Mouse (Mus musculus) forebrain, embryonic 15.5 days (tissue): ENCODE results near the gene Fbln1. TPM values are rescaled to one million over a fixed set of nuclear protein-coding genes. Genes with fewer than 3 reads are reported as not detected.
A peak's percentile ranks its signal among the peaks of the same experiment; 100 is the strongest.

Experiments
- ATAC-seq: fragments of 200-750 bp; cut with Nextera tagmentation; replicated peaks from 2 replicates; pipeline ENCODE4 v1.8.0; 2017; ENCODE audit warnings: mild to moderate bottlenecking, moderate TSS enrichment, moderate library complexity
- H3K27ac ChIP-seq: fragments of 300-500 bp; sonication (generic); replicated peaks from 2 replicates; pipeline ENCODE4 v1.5.1; 2015; ENCODE audit warnings: mild to moderate bottlenecking, inconsistent platforms
- H3K27me3 ChIP-seq: fragments of 300-500 bp; sonication (generic); 2 replicates; pipeline ENCODE4 v1.6.1; 2015; ENCODE audit warnings: inconsistent platforms
- H3K36me3 ChIP-seq: fragments of 300-500 bp; sonication (generic); 2 replicates; pipeline ENCODE4 v1.6.1; 2015; ENCODE audit warnings: mild to moderate bottlenecking, inconsistent platforms
- H3K4me1 ChIP-seq: fragments of 300-500 bp; sonication (generic); 2 replicates; pipeline ENCODE4 v1.6.1; 2015; ENCODE audit warnings: inconsistent platforms
- H3K4me2 ChIP-seq: fragments of 300-500 bp; sonication (generic); replicated peaks from 2 replicates; pipeline ENCODE4 v1.6.1; 2015; ENCODE audit warnings: mild to moderate bottlenecking, inconsistent platforms
- H3K4me3 ChIP-seq: fragments of 300-500 bp; sonication (generic); 2 replicates; pipeline ENCODE4 v1.5.1; 2015; ENCODE audit warnings: mild to moderate bottlenecking, inconsistent platforms
- H3K9ac ChIP-seq: fragments of 300-500 bp; sonication (generic); replicated peaks from 2 replicates; pipeline ENCODE4 v1.6.1; 2015; ENCODE audit warnings: mild to moderate bottlenecking, inconsistent platforms
- H3K9me3 ChIP-seq: fragments of 300-500 bp; sonication (generic); 2 replicates; pipeline ENCODE4 v1.6.1; 2016; ENCODE audit warnings: inconsistent platforms
- WGBS: fragments of 180-500 bp; shearing (Covaris S2); methylation state at CpG from one replicate; pipeline ENCODE4 v1.1.7; 2015; ENCODE audit warnings: mixed read lengths; 5-methylcytosine and 5-hydroxymethylcytosine counted together
- polyA plus RNA-seq: library from polyadenylated mRNA; unstranded; fragments of >200 nt; fragmentation: Nextera tagmentation; extraction: Ambion mirVana; gene quantifications from 2 replicates; pipeline ENCODE4 v1.2.1, GENCODE M21; 2015

Fbln1 gene
- polyA plus RNA-seq, 1 experiment from 2014 or later = 47.0 TPM

- 51% methylated on average over 7 of the region's 7 CpGs for WGBS
- no peak for ATAC-seq
Observed at GRCm38 (mm10) chr15:85179528-85180180, 26.1 kb upstream of the Fbln1 start.

GRCm38 (mm10) chr15:85180368-85180767, 25.4 kb upstream of the Fbln1 start:
- no peaks in the 10 kb centered on the region for H3K36me3 ChIP-seq
- H3K27ac ChIP-seq = peak overlapping the region; percentile 39; the same call in 1 of the 2 replicates
- no peaks in the 10 kb centered on the region for H3K9me3 ChIP-seq
- H3K4me3 ChIP-seq = no peak overlapping the region
- no peak for ATAC-seq
- no peak overlapping the region for H3K9ac ChIP-seq
- H3K27me3 ChIP-seq = no peaks in the 10 kb centered on the region
- no peak overlapping the region for H3K4me2 ChIP-seq
- H3K4me1 ChIP-seq = peaks cover 13% of the 10 kb centered on the region

More at GRCm38 (mm10) chr15:85179528-85180180, 26.1 kb upstream of the Fbln1 start:
- H3K9me3 ChIP-seq = no peaks in the 10 kb centered on the region
- H3K36me3 ChIP-seq = no peaks in the 10 kb centered on the region
- peaks cover 13% of the 10 kb centered on the region for H3K4me1 ChIP-seq
- no peak overlapping the region for H3K9ac ChIP-seq
- H3K4me2 ChIP-seq = no peak overlapping the region
- no peak overlapping the region for H3K4me3 ChIP-seq
- H3K27me3 ChIP-seq = no peaks in the 10 kb centered on the region
- H3K27ac ChIP-seq = peak overlapping the region; percentile 39

GRCm38 (mm10) chr15:85182063-85182462, 23.7 kb upstream of the Fbln1 start:
- no peaks in the 10 kb centered on the region for H3K36me3 ChIP-seq
- no peaks in the 10 kb centered on the region for H3K9me3 ChIP-seq
- H3K27me3 ChIP-seq = no peaks in the 10 kb centered on the region
- no peak overlapping the region for H3K4me2 ChIP-seq
- WGBS = 90% methylated on average over 4 of the region's 4 CpGs
- H3K9ac ChIP-seq = no peak overlapping the region
- no peak overlapping the region for H3K27ac ChIP-seq
- ATAC-seq = no peak
- H3K4me1 ChIP-seq = peaks cover 13% of the 10 kb centered on the region
- H3K4me3 ChIP-seq = no peak overlapping the region

GRCm38 (mm10) chr15:85186916-85187315, 18.8 kb upstream of the Fbln1 start:
- Histone ChIP-seq H3K4me3 (no peak overlapping the region), H3K27ac (no peak overlapping the region), H3K36me3 (no peaks in the 10 kb centered on the region), H3K9ac (no peak overlapping the region), H3K4me2 (no peak overlapping the region), H3K9me3 (no peaks in the 10 kb centered on the region), H3K27me3 (no peaks in the 10 kb centered on the region), H3K4me1 (no peaks in the 10 kb centered on the region)
- WGBS = 81% methylated on average over 7 of the region's 7 CpGs
- ATAC-seq = no peak

GRCm38 (mm10) chr15:85188167-85188778, 17.5 kb upstream of the Fbln1 start:
- no peak overlapping the region for H3K4me2 ChIP-seq
- no peak for ATAC-seq
- 50% methylated on average over 8 of the region's 8 CpGs for WGBS
- H3K36me3 ChIP-seq = no peaks in the 10 kb centered on the region
- H3K4me3 ChIP-seq = no peak overlapping the region
- no peaks in the 10 kb centered on the region for H3K27me3 ChIP-seq
- no peaks in the 10 kb centered on the region for H3K4me1 ChIP-seq
- H3K9me3 ChIP-seq = no peaks in the 10 kb centered on the region
- no peak overlapping the region for H3K27ac ChIP-seq
- no peak overlapping the region for H3K9ac ChIP-seq

GRCm38 (mm10) chr15:85200446-85201289, 5.1 kb upstream of the Fbln1 start:
- Histone ChIP-seq H3K27ac (peak overlapping the region; percentile 42; the same call in 1 of the 2 replicates), H3K9ac (no peak overlapping the region), H3K36me3 (no peaks in the 10 kb centered on the region), H3K27me3 (no peaks in the 10 kb centered on the region), H3K4me3 (no peak overlapping the region), H3K4me2 (no peak overlapping the region), H3K9me3 (no peaks in the 10 kb centered on the region), H3K4me1 (peaks cover 13% of the 10 kb centered on the region)
- ATAC-seq = no peak
- WGBS = 45% methylated on average over 14 of the region's 14 CpGs

GRCm38 (mm10) chr15:85202199-85202598, 3.5 kb upstream of the Fbln1 start:
- no peak overlapping the region for H3K9ac ChIP-seq
- WGBS = 85% methylated on average over 9 of the region's 9 CpGs
- no peak overlapping the region for H3K4me2 ChIP-seq
- H3K4me3 ChIP-seq = no peak overlapping the region
- no peaks in the 10 kb centered on the region for H3K36me3 ChIP-seq
- H3K9me3 ChIP-seq = no peaks in the 10 kb centered on the region
- H3K4me1 ChIP-seq = peaks cover 27% of the 10 kb centered on the region
- no peaks in the 10 kb centered on the region for H3K27me3 ChIP-seq
- ATAC-seq = no peak
- no peak overlapping the region for H3K27ac ChIP-seq

- 53% methylated on average over 5 of the region's 5 CpGs for WGBS
Observed at GRCm38 (mm10) chr15:85202787-85203186, 3.0 kb upstream of the Fbln1 start.

GRCm38 (mm10) chr15:85204383-85204782, 1.4 kb upstream of the Fbln1 start:
- Histone ChIP-seq H3K4me3 (no peak overlapping the region), H3K4me1 (peaks cover 40% of the 10 kb centered on the region), H3K36me3 (no peaks in the 10 kb centered on the region), H3K27ac (no peak overlapping the region), H3K9ac (no peak overlapping the region), H3K9me3 (no peaks in the 10 kb centered on the region), H3K4me2 (no peak overlapping the region), H3K27me3 (no peaks in the 10 kb centered on the region)
- WGBS = 52% methylated on average over 8 of the region's 8 CpGs
- ATAC-seq = no peak

More at GRCm38 (mm10) chr15:85202787-85203186, 3.0 kb upstream of the Fbln1 start:
- ATAC-seq = no peak
- H3K4me1 ChIP-seq = peaks cover 33% of the 10 kb centered on the region
- H3K9me3 ChIP-seq = no peaks in the 10 kb centered on the region
- H3K27me3 ChIP-seq = no peaks in the 10 kb centered on the region
- no peak overlapping the region for H3K4me3 ChIP-seq
- no peak overlapping the region for H3K27ac ChIP-seq
- H3K4me2 ChIP-seq = no peak overlapping the region
- no peaks in the 10 kb centered on the region for H3K36me3 ChIP-seq
- H3K9ac ChIP-seq = no peak overlapping the region

GRCm38 (mm10) chr15:85206703-85207075, 940 bp downstream of the Fbln1 start:
- peak overlapping the region; percentile 69 for H3K9ac ChIP-seq
- H3K36me3 ChIP-seq = no peaks in the 10 kb centered on the region
- no peak for ATAC-seq
- H3K9me3 ChIP-seq = no peaks in the 10 kb centered on the region
- H3K4me3 ChIP-seq = peak overlapping the region; percentile 68
- H3K27ac ChIP-seq = peak overlapping the region; percentile 60
- peaks cover 33% of the 10 kb centered on the region for H3K4me1 ChIP-seq
- H3K4me2 ChIP-seq = peak overlapping the region; percentile 85
- WGBS = 4% methylated on average over 3 of the region's 3 CpGs
- H3K27me3 ChIP-seq = no peaks in the 10 kb centered on the region

- Histone ChIP-seq H3K36me3 (no peaks in the 10 kb centered on the region), H3K4me3 (peak overlapping the region; percentile 68), H3K9ac (peak overlapping the region; percentile 22; the same call in 1 of the 2 replicates), H3K4me1 (peaks cover 33% of the 10 kb centered on the region), H3K9me3 (no peaks in the 10 kb centered on the region), H3K27ac (peak overlapping the region; percentile 60), H3K27me3 (no peaks in the 10 kb centered on the region), H3K4me2 (peak overlapping the region; percentile 85)
- WGBS = 5% methylated on average over 3 of the region's 3 CpGs
- peak; percentile 42; the same call in 1 of the 2 replicates for ATAC-seq
Observed at GRCm38 (mm10) chr15:85207081-85207480, 1.3 kb downstream of the Fbln1 start.

GRCm38 (mm10) chr15:85207763-85208162, 2.0 kb downstream of the Fbln1 start:
- H3K27ac ChIP-seq = peak overlapping the region; percentile 60
- no peaks in the 10 kb centered on the region for H3K36me3 ChIP-seq
- 2% methylated on average over 2 of the region's 2 CpGs for WGBS
- H3K9me3 ChIP-seq = no peaks in the 10 kb centered on the region
- H3K4me1 ChIP-seq = peaks cover 33% of the 10 kb centered on the region
- peak overlapping the region; percentile 85 for H3K4me2 ChIP-seq
- H3K4me3 ChIP-seq = peak overlapping the region; percentile 20
- peak overlapping the region; percentile 33 for H3K9ac ChIP-seq
- peak; percentile 39; the same call in 1 of the 2 replicates for ATAC-seq
- no peaks in the 10 kb centered on the region for H3K27me3 ChIP-seq
